Mouse (Mus musculus) stomach, postnatal 0 days (tissue): ENCODE measurements at regions not wholly inside any gene's neighbourhood (a gene's known extent, or its start where the extent isn't known, plus 50 kb on each side); places are given as distances from the start of the nearest gene placed in this dataset.

ENCODE experiments used
- CTCF ChIP-seq: IDR thresholded peaks from 2 replicates; pipeline ENCODE4 v1.5.1; 2016; ENCODE audit warnings: antibody characterized with exemption, low read depth, mild to moderate bottlenecking, moderate library complexity
- EP300 ChIP-seq: optimal IDR thresholded peaks from 2 replicates; pipeline ENCODE3; 2016; ENCODE audit warnings: antibody characterized with exemption

- no peak for TF ChIP-seq CTCF
- TF ChIP-seq EP300, result no peak
Measured at GRCm38 (mm10) chr8:109121776-109122175, 372.1 kb upstream of the Pmfbp1 start.
